Comparison of ENCODE assay signal across 21 mouse cellular contexts in genomic region chr10:18850177-18850576, GRCm38 (mm10). TPM values are rescaled to one million over a fixed set of nuclear protein-coding genes. Genes with fewer than 3 reads are reported as not detected.
"Had no signal": no experiment of that assay in that cellular context is flagged by ENCODE, and none has a peak within 500 bp of the region (broad histone marks: within the 10 kb centered on the region; RNA-seq: fewer than 3 reads in every experiment).

No protein-coding gene starts in this region.

- H3K27ac ChIP-seq: kidney, postnatal 0 days; layer of hippocampus, adult 2 months; limb, embryonic 10.5 days; limb, embryonic 13.5 days; liver, embryonic 12.5 days; liver, embryonic 15.5 days; macrophage; midbrain, embryonic 12.5 days; midbrain, embryonic 15.5 days; neural tube, embryonic 12.5 days; neural tube, embryonic 15.5 days had no signal

- H3K9me3 ChIP-seq: limb, embryonic 10.5 days; limb, embryonic 13.5 days; liver, embryonic 12.5 days; liver, embryonic 15.5 days; midbrain, embryonic 12.5 days; midbrain, embryonic 15.5 days; neural tube, embryonic 12.5 days; neural tube, embryonic 15.5 days had no signal

- H3K36me3 ChIP-seq: limb, embryonic 10.5 days; limb, embryonic 13.5 days; liver, embryonic 12.5 days; liver, embryonic 15.5 days; midbrain, embryonic 12.5 days; midbrain, embryonic 15.5 days; neural tube, embryonic 12.5 days; neural tube, embryonic 15.5 days had no signal

- H3K4me1 ChIP-seq: limb, embryonic 13.5 days had no signal

- DNase-seq: kidney, adult 2 months; kidney, postnatal 25 days; layer of hippocampus, adult 9-11 months; liver; lung, adult 2 months; right cerebral cortex, adult 18-20 months; right cerebral cortex, postnatal 14 days; right cerebral cortex, postnatal 4 days; thymus, adult 18-20 months; thymus, postnatal 36 days had no signal

- H3K4me2 ChIP-seq: limb, embryonic 13.5 days; liver, embryonic 12.5 days; liver, embryonic 15.5 days; midbrain, embryonic 12.5 days; midbrain, embryonic 15.5 days; neural tube, embryonic 12.5 days; neural tube, embryonic 15.5 days had no signal

- H3K9ac ChIP-seq: limb, embryonic 13.5 days; liver, embryonic 12.5 days; liver, embryonic 15.5 days; midbrain, embryonic 12.5 days; midbrain, embryonic 15.5 days; neural tube, embryonic 12.5 days; neural tube, embryonic 15.5 days had no signal

- H3K4me3 ChIP-seq: layer of hippocampus, adult 2 months; limb, embryonic 10.5 days; limb, embryonic 13.5 days; liver, embryonic 12.5 days; liver, embryonic 15.5 days; midbrain, embryonic 12.5 days; midbrain, embryonic 15.5 days; neural tube, embryonic 12.5 days; neural tube, embryonic 15.5 days had no signal

- ATAC-seq: liver, embryonic 12.5 days; midbrain, embryonic 15.5 days had no signal

RNA-seq across cellular contexts. Expression of gene Perp, which starts 5.4 kb away (rescaled TPM):
- polyA plus RNA-seq: macrophage had no signal
